Comparison of ENCODE assay signal across 10 mouse cellular contexts in genomic region chr8:111732406-111733085, GRCm38 (mm10). TPM values are rescaled to one million over a fixed set of nuclear protein-coding genes. Genes with fewer than 3 reads are reported as not detected.
DNase-seq lines count a peak whose midpoint lies in the region; ATAC-seq and TF ChIP-seq lines count a peak whose summit lies in the region.
"Had no signal": no experiment of that assay in that cellular context is flagged by ENCODE, and none has a peak within 500 bp of the region (broad histone marks: within the 10 kb centered on the region; RNA-seq: fewer than 3 reads in every experiment).

No protein-coding gene starts in this region.

- H3K27me3 ChIP-seq in heart, embryonic 14.5 days (ENCODE audit: control insufficient read depth, insufficient read depth, low read length), result no peaks in the 10 kb centered on the region
- H3K27me3 ChIP-seq in Patski, result no peaks in the 10 kb centered on the region
- H3K27me3 ChIP-seq in heart, postnatal 0 days (ENCODE audit: control insufficient read depth, insufficient read depth, low read length), result no peaks in the 10 kb centered on the region
- no peaks in the 10 kb centered on the region for H3K27me3 ChIP-seq in limb, embryonic 12.5 days
- H3K27me3 ChIP-seq in neural tube, embryonic 15.5 days (replicated peaks), result no peaks in the 10 kb centered on the region

- H3K9ac ChIP-seq in heart, embryonic 14.5 days (ENCODE audit: low read length), result peak overlapping the region; percentile 96
- H3K9ac ChIP-seq in heart, postnatal 0 days (replicated peaks; ENCODE audit: low read depth, low read length), result peak overlapping the region; percentile 88; the same call in 1 of the 2 replicates
- H3K9ac ChIP-seq in limb, embryonic 12.5 days (replicated peaks), result peak overlapping the region; percentile 85
- H3K9ac ChIP-seq in neural tube, embryonic 15.5 days (replicated peaks), result peak overlapping the region; percentile 76

- H3K9me3 ChIP-seq in heart, embryonic 14.5 days (ENCODE audit: control insufficient read depth, low read length), result no peaks in the 10 kb centered on the region
- no peaks in the 10 kb centered on the region for H3K9me3 ChIP-seq in heart, postnatal 0 days (replicated peaks; ENCODE audit: control insufficient read depth, low read length)
- no peaks in the 10 kb centered on the region for H3K9me3 ChIP-seq in limb, embryonic 12.5 days
- H3K9me3 ChIP-seq in neural tube, embryonic 15.5 days (replicated peaks), result no peaks in the 10 kb centered on the region

- TF ChIP-seq CTCF in Patski (IDR thresholded peaks at IDR 0.05), result no peak
- TF ChIP-seq CTCF in heart, postnatal 0 days (IDR thresholded peaks at IDR 0.05; ENCODE audit: low read depth), result no peak

- TF ChIP-seq EP300 in heart, postnatal 0 days (IDR thresholded peaks at IDR 0.05; ENCODE audit: low read depth), result no peak

- DNase-seq in heart, adult 8-10 months (ENCODE audit: low spot score), result no peak
- DNase-seq in Patski (ENCODE audit: low read depth, low spot score), result peak; percentile 82
- DNase-seq in heart, postnatal 0 days (ENCODE audit: low spot score), result no peak
- no peak for DNase-seq in frontal cortex, adult 2 months (ENCODE audit: extremely low spot score in 1 of 2, low spot score in 1 of 2)
- DNase-seq in embryo, embryonic 10 days (ENCODE audit: low spot score), result no peak

- peak overlapping the region; percentile 71 for H3K4me2 ChIP-seq in heart, embryonic 14.5 days (ENCODE audit: low read length)
- peak overlapping the region; percentile 92 for H3K4me2 ChIP-seq in heart, postnatal 0 days (ENCODE audit: low read depth, low read length)
- peak overlapping the region; percentile 83 for H3K4me2 ChIP-seq in limb, embryonic 12.5 days
- H3K4me2 ChIP-seq in neural tube, embryonic 15.5 days, result peak overlapping the region; percentile 80

- no peak for ATAC-seq in heart, embryonic 14.5 days (ENCODE audit: insufficient number of reproducible peaks, insufficient read depth, low FRiP score, low read depth)
- peak; percentile 20 for ATAC-seq in Patski
- no peak for ATAC-seq in heart, postnatal 0 days (ENCODE audit: insufficient read depth, low read depth)
- ATAC-seq in limb, embryonic 12.5 days (ENCODE audit: insufficient number of reproducible peaks, insufficient read depth, low FRiP score, low TSS enrichment, low read depth), result no peak
- ATAC-seq in neural tube, embryonic 15.5 days (ENCODE audit: low FRiP score), result no peak

- H3K4me3 ChIP-seq in heart, embryonic 14.5 days (ENCODE audit: control insufficient read depth in 1 of 2, insufficient read depth in 1 of 2, low read depth in 1 of 2, low read length in 2 of 2), result peak overlapping the region; percentile 32 to 89
- H3K4me3 ChIP-seq in heart, postnatal 0 days (ENCODE audit: low read depth, low read length), result peak overlapping the region; percentile 88
- H3K4me3 ChIP-seq in limb, embryonic 12.5 days (replicated peaks), result peak overlapping the region; percentile 80
- peak overlapping the region; percentile 60 for H3K4me3 ChIP-seq in neural tube, embryonic 15.5 days (replicated peaks)

- peaks cover 76 to 90% of the 10 kb centered on the region in 2 experiments for H3K4me1 ChIP-seq in heart, embryonic 14.5 days (ENCODE audit: control insufficient read depth in 2 of 2, insufficient read depth in 2 of 2, low read length in 2 of 2)
- H3K4me1 ChIP-seq in heart, postnatal 0 days (ENCODE audit: control insufficient read depth, insufficient read depth), result peaks cover 83% of the 10 kb centered on the region
- peaks cover 76% of the 10 kb centered on the region for H3K4me1 ChIP-seq in limb, embryonic 12.5 days (replicated peaks)
- peaks cover 93% of the 10 kb centered on the region for H3K4me1 ChIP-seq in neural tube, embryonic 15.5 days

- H3K27ac ChIP-seq in heart, embryonic 14.5 days (replicated peaks in 1 of 2; ENCODE audit: control insufficient read depth in 1 of 2, insufficient read depth in 1 of 2, low read depth in 2 of 2, low read length in 2 of 2), result peak overlapping the region; percentile 79 to 93
- H3K27ac ChIP-seq in heart, postnatal 0 days (ENCODE audit: low read depth), result peak overlapping the region; percentile 96
- H3K27ac ChIP-seq in limb, embryonic 12.5 days, result peak overlapping the region; percentile 86
- H3K27ac ChIP-seq in neural tube, embryonic 15.5 days (replicated peaks), result peak overlapping the region; percentile 85
- H3K27ac ChIP-seq: macrophage had no signal

- peaks cover 10% of the 10 kb centered on the region; the same call in 1 of the 2 replicates for H3K36me3 ChIP-seq in heart, embryonic 14.5 days (ENCODE audit: control insufficient read depth, insufficient read depth, low read length)
- no peaks in the 10 kb centered on the region for H3K36me3 ChIP-seq in heart, postnatal 0 days (replicated peaks; ENCODE audit: control insufficient read depth, insufficient read depth, low read length)
- H3K36me3 ChIP-seq in limb, embryonic 12.5 days, result peaks cover 14% of the 10 kb centered on the region; the same call in 1 of the 2 replicates
- no peaks in the 10 kb centered on the region for H3K36me3 ChIP-seq in neural tube, embryonic 15.5 days

- POLR2A ChIA-PET in Patski (lab: Charles Lee), result interaction anchor here (0.8 to 8.6 kb wide), 4 partner anchors 11 to 24 kb away, joined by 3 to 99 read pairs (median 7); partner anchors contain the start of gene Bcar1

- in situ Hi-C loops in Patski (cut with MboI; ENCODE audit: low pct_unique_long_range_greater_than_20kb), result loop anchor here (25.0 kb wide), 1 partner anchor 945 kb away; no protein-coding TSS in a partner anchor

- CTCF ChIA-PET in Patski (lab: Charles Lee), result interaction anchor here (0.7 to 5.6 kb wide), 5 partner anchors 9 to 92 kb away, joined by 3 to 31 read pairs (median 3); partner anchors contain the start of gene Bcar1

- WGBS in heart, embryonic 14.5 days, result 14% methylated on average over 10 of the region's 10 CpGs
- WGBS in heart, postnatal 0 days, result 17% methylated on average over 10 of the region's 10 CpGs
- WGBS in limb, embryonic 12.5 days, result 30% methylated on average over 10 of the region's 10 CpGs
- 31% methylated on average over 10 of the region's 10 CpGs for WGBS in neural tube, embryonic 15.5 days

RNA-seq across cellular contexts. Expression of gene Bcar1, which starts 11.1 kb away (rescaled TPM):
- polyA plus RNA-seq in heart, embryonic 14.5 days (2014; fragmentation: Nextera tagmentation; extraction: Ambion mirVana), result 49.5 and 50.8 TPM in 2 replicates
- 10 to 100 TPM; 18.5 to 21.8 (median 19.5) TPM for total RNA-seq in heart, adult 8-10 months (2022)
- 156 TPM for polyA plus RNA-seq in Patski (2021)
- 53.2 and 81.5 TPM in 2 replicates for total RNA-seq in heart, postnatal 0 days (2014; rRNA removed; ENCODE audit: low replicate concordance)
- polyA plus RNA-seq in heart, postnatal 0 days (2015; fragmentation: Nextera tagmentation; extraction: Ambion mirVana), result 25.6 and 27.9 TPM in 2 replicates
- 39.5 and 39.7 TPM in 2 replicates for polyA plus RNA-seq in limb, embryonic 12.5 days (2016; fragmentation: Nextera tagmentation; extraction: Ambion mirVana)
- 41.5 and 42.8 TPM in 2 replicates for polyA plus RNA-seq in neural tube, embryonic 15.5 days (2015; fragmentation: Nextera tagmentation; extraction: Ambion mirVana)
- 42.1 and 44.2 TPM in 2 replicates for polyA plus RNA-seq in frontal cortex, adult 2 months (2012; rRNA removed)

RNA-seq across cellular contexts. Expression of gene Ctrb1, which starts 41.7 kb away (rescaled TPM):
- not detected in 2 replicates for polyA plus RNA-seq in heart, embryonic 14.5 days (2014; fragmentation: Nextera tagmentation; extraction: Ambion mirVana)
- total RNA-seq in heart, adult 8-10 months (2022), result not detected
- polyA plus RNA-seq in Patski (2021), result not detected
- 0.62 and 3.4 TPM in 2 replicates for total RNA-seq in heart, postnatal 0 days (2014; rRNA removed; ENCODE audit: low replicate concordance)
- polyA plus RNA-seq in heart, postnatal 0 days (2015; fragmentation: Nextera tagmentation; extraction: Ambion mirVana), result not detected in 2 replicates
- polyA plus RNA-seq in limb, embryonic 12.5 days (2016; fragmentation: Nextera tagmentation; extraction: Ambion mirVana), result not detected in 2 replicates
- polyA plus RNA-seq in neural tube, embryonic 15.5 days (2015; fragmentation: Nextera tagmentation; extraction: Ambion mirVana), result 25.6 TPM in 1 of 2 replicates, not detected in the other
- 0.24 and 0.25 TPM in 2 replicates for polyA plus RNA-seq in frontal cortex, adult 2 months (2012; rRNA removed)
- total RNA-seq: adrenal gland, adult 18-20 months had no signal
- polyA plus RNA-seq: macrophage had no signal
